Mouse (Mus musculus) monocyte, adult 5-6 weeks (primary cell): ENCODE data around the gene Ist1. TPM values are rescaled to one million over a fixed set of nuclear protein-coding genes. Genes with fewer than 3 reads are reported as not detected.

Source experiments
- total RNA-seq: library from RNA; stranded (forward); fragments of 200-1000, 200-491, 200-594 nt; gene quantifications from 3 replicates; pipeline ENCODE4 v1.2.3, GENCODE M21; 2017

The Ist1 gene
- total RNA-seq, 1 experiment from 2014 or later, result 139 TPM

Other genes with a start within 250 kb of the Ist1 start
- 0.38 to 1.2 TPM in 2 of 3 replicates, not detected in the other for gene Pmfbp1, start 199.2 kb downstream of the Ist1 start, total RNA-seq
- 89.8 to 95.4 TPM (median 90.7 TPM) in 3 replicates for gene Dhx38, start 127.4 kb downstream of the Ist1 start, total RNA-seq
- 8.9 to 10.1 TPM (median 9.8 TPM) in 3 replicates for gene Txnl4b, start 127.4 kb downstream of the Ist1 start, total RNA-seq
- gene Hp, start 114.1 kb downstream of the Ist1 start, total RNA-seq, result 90.5 to 206 TPM (median 128 TPM) in 3 replicates
- 6.1 to 12.4 TPM (median 11.2 TPM) in 3 replicates for gene Dhodh, start 84.6 kb downstream of the Ist1 start, total RNA-seq
- gene Pkd1l3, start 78.7 kb downstream of the Ist1 start, total RNA-seq, result 1.1 TPM in 1 of 3 replicates, not detected in the others
- gene Zfp821, start 12.3 kb upstream of the Ist1 start, total RNA-seq, result 12.7 to 16.6 TPM (median 16.3 TPM) in 3 replicates
- 19.1 to 27.7 TPM (median 20.6 TPM) in 3 replicates for gene Atxn1l, start 44.5 kb upstream of the Ist1 start, total RNA-seq
- gene Ap1g1, start 85.3 kb upstream of the Ist1 start, total RNA-seq, result 56.2 to 94.9 TPM (median 71.5 TPM) in 3 replicates
- gene Phlpp2, start 175.3 kb upstream of the Ist1 start, total RNA-seq, result 7.3 to 11.4 TPM (median 9.1 TPM) in 3 replicates